Mouse (Mus musculus) CD8-positive naive resting alpha-beta T cell, adult 2 months (primary cell): Measurements from ENCODE around the gene Dmp1.

Experiments
- DNase-seq, 2 experiments: peaks; one replicate each; pipeline ENCODE4 v3.0.0; 2022; ENCODE audit warnings: low read depth in 2 of 2, low spot score in 2 of 2

Dmp1 gene

GRCm38 (mm10) chr5:104261908-104262461 is 59.6 kb downstream of the Dmp1 start:
- no peak for DNase-seq

GRCm38 (mm10) chr5:104263014-104263776 is 60.8 kb downstream of the Dmp1 start:
- DNase-seq: no peak
